ENCODE assay signal across 9 mouse cellular contexts in genomic region chr1:153807390-153807993, GRCm38 (mm10). TPM values are rescaled to one million over a fixed set of nuclear protein-coding genes. Genes with fewer than 3 reads are reported as not detected.
A peak's percentile ranks its signal among the peaks of the same experiment; 100 is the strongest.
DNase-seq lines count a peak whose midpoint lies in the region; ATAC-seq and TF ChIP-seq lines count a peak whose summit lies in the region.
"Had no signal": no experiment of that assay in that cellular context is flagged by ENCODE, and none has a peak within 500 bp of the region (broad histone marks: within the 10 kb centered on the region; RNA-seq: fewer than 3 reads in every experiment).

No protein-coding gene starts in this region.

- TF ChIP-seq EP300 in MEL (IDR thresholded peaks at IDR 0.05; ENCODE audit: low read depth in 1 of 2, low read length in 2 of 2): no peak

- H3K4me1 ChIP-seq in MEL (ENCODE audit: control insufficient read depth in 1 of 2, insufficient read depth in 2 of 2, low read length in 2 of 2): no peaks in the 10 kb centered on the region
- no peaks in the 10 kb centered on the region for H3K4me1 ChIP-seq in liver, embryonic 16.5 days (ENCODE audit: control insufficient read depth, low read depth, low read length)
- H3K4me1 ChIP-seq: limb, embryonic 13.5 days had no signal

- H3K27ac ChIP-seq in MEL (ENCODE audit: control insufficient read depth, low read depth, low read length): no peak overlapping the region
- H3K27ac ChIP-seq in liver, embryonic 16.5 days (ENCODE audit: low read length): no peak overlapping the region
- H3K27ac ChIP-seq: limb, embryonic 13.5 days had no signal

- peak; percentile 54 to 71 (median 62) for TF ChIP-seq CTCF in MEL (IDR thresholded peaks at IDR 0.05 in 2 of 3, conservative IDR thresholded peaks at IDR 0.05 in 1 of 3; ENCODE audit: control insufficient read depth in 1 of 3, insufficient read depth in 1 of 3, low read depth in 2 of 3, low read length in 3 of 3, poor library complexity in 1 of 3, severe bottlenecking in 1 of 3)

- no peak overlapping the region for H3K4me3 ChIP-seq in MEL (ENCODE audit: control insufficient read depth in 1 of 2, insufficient read depth in 1 of 2, low read depth in 2 of 2, low read length in 2 of 2)
- H3K4me3 ChIP-seq in liver, embryonic 16.5 days (ENCODE audit: low read depth, low read length): no peak overlapping the region
- H3K4me3 ChIP-seq: limb, embryonic 13.5 days had no signal

- no peaks in the 10 kb centered on the region for H3K9me3 ChIP-seq in MEL (replicated peaks; ENCODE audit: insufficient read depth, low read length)
- no peaks in the 10 kb centered on the region for H3K9me3 ChIP-seq in liver, embryonic 16.5 days (replicated peaks; ENCODE audit: control insufficient read depth, low read length)
- H3K9me3 ChIP-seq: limb, embryonic 13.5 days had no signal

- peak; percentile 69 for TF ChIP-seq RAD21 in MEL (IDR thresholded peaks at IDR 0.05; ENCODE audit: low read depth, low read length)

- H3K36me3 ChIP-seq in MEL (ENCODE audit: control insufficient read depth in 1 of 2, insufficient read depth in 2 of 2, low read length in 2 of 2): no peaks in the 10 kb centered on the region
- H3K36me3 ChIP-seq in liver, embryonic 16.5 days (ENCODE audit: control insufficient read depth, insufficient read depth): no peaks in the 10 kb centered on the region
- H3K36me3 ChIP-seq: limb, embryonic 13.5 days had no signal

- DNase-seq in CD4-positive helper T cell, adult 2 months (ENCODE audit: low read depth, low spot score): peak; percentile 51
- peak; percentile 55 for DNase-seq in MEL (ENCODE audit: low read depth, low spot score)
- DNase-seq in cerebellum, adult 9-10 months: peak; percentile 34
- DNase-seq in gastrocnemius, postnatal 4 days (ENCODE audit: low spot score in 2 of 2): peak; percentile 43 to 64
- DNase-seq in kidney, postnatal 36 days: peak; percentile 67 to 82
- peak; percentile 59 for DNase-seq in right cerebral cortex, adult 18-20 months
- DNase-seq in urinary bladder, postnatal 4 days (ENCODE audit: low spot score in 2 of 2): peak; percentile 46 to 74

- no peaks in the 10 kb centered on the region for H3K79me2 ChIP-seq in MEL (ENCODE audit: control insufficient read depth, insufficient read depth, low read length, poor library complexity)

- peaks cover 0 to 4% of the 10 kb centered on the region in 2 experiments; a peak in 3 of 4 replicates for H3K27me3 ChIP-seq in MEL (ENCODE audit: control insufficient read depth in 1 of 2, insufficient read depth in 2 of 2, low read length in 2 of 2)
- H3K27me3 ChIP-seq in liver, embryonic 16.5 days (ENCODE audit: control insufficient read depth, insufficient read depth, low read depth, low read length): no peaks in the 10 kb centered on the region
- H3K27me3 ChIP-seq: limb, embryonic 13.5 days had no signal

- H3K4me2 ChIP-seq in liver, embryonic 16.5 days (ENCODE audit: low read depth, low read length): peak overlapping the region; percentile 30
- H3K4me2 ChIP-seq: limb, embryonic 13.5 days had no signal

- ATAC-seq in liver, embryonic 16.5 days (ENCODE audit: low read depth): no peak

- no peak for TF ChIP-seq POLR2A in MEL (IDR thresholded peaks at IDR 0.05; ENCODE audit: control insufficient read depth in 1 of 2, insufficient read depth in 1 of 2, low read depth in 1 of 2, low read length in 2 of 2, poor library complexity in 1 of 2)

- H3K9ac ChIP-seq in MEL (ENCODE audit: control insufficient read depth, low read depth, low read length, poor library complexity, severe bottlenecking): no peak overlapping the region
- H3K9ac ChIP-seq in liver, embryonic 16.5 days (ENCODE audit: low read depth, low read length): no peak overlapping the region
- H3K9ac ChIP-seq: limb, embryonic 13.5 days had no signal

- 27% methylated on average over 13 of the region's 13 CpGs for WGBS in liver, embryonic 16.5 days (ENCODE audit: insufficient replicate concordance)

TF ChIP-seq in MEL, 35 proteins besides CTCF, POLR2A, EP300 and RAD21:
- peak; percentile 65 for TF ChIP-seq SMC3 (IDR thresholded peaks at IDR 0.05; ENCODE audit: low read depth, low read length)
- TF ChIP-seq CHD2 (IDR thresholded peaks at IDR 0.05; ENCODE audit: low read length): no peak
TF ChIP-seq in MEL: peak in this region for 1.

RNA-seq across cellular contexts. Expression of gene Rgsl1, which starts 36.5 kb away (rescaled TPM):
- total RNA-seq in MEL (2012; rRNA removed): not detected in 2 replicates
- not detected for polyA plus RNA-seq in MEL (2012; ENCODE audit: insufficient read depth in 1 of 2, insufficient read length in 2 of 2, low read depth in 1 of 2, low replicate concordance in 2 of 2, missing spikeins in 1 of 2)
- under 1 TPM; 0.13 to 0.27 TPM for total RNA-seq in gastrocnemius, postnatal 4 days (2021)
- 0.04 TPM in 1 of 2 replicates, not detected in the other for polyA plus RNA-seq in liver, embryonic 16.5 days (2015; fragmentation: Nextera tagmentation; extraction: Ambion mirVana)

RNA-seq across cellular contexts. Expression of gene Rnasel, which starts 58.3 kb away (rescaled TPM):
- 5.2 TPM in 2 replicates for total RNA-seq in MEL (2012; rRNA removed)
- 1 to 10 TPM in 1 of 2 experiments, not detected in 1; 8.1 TPM for polyA plus RNA-seq in MEL (2012; ENCODE audit: insufficient read depth in 1 of 2, insufficient read length in 2 of 2, low read depth in 1 of 2, low replicate concordance in 2 of 2, missing spikeins in 1 of 2)
- total RNA-seq in gastrocnemius, postnatal 4 days (2021): 10 to 100 TPM; 15.2 to 15.9 TPM
- 28.9 and 29.1 TPM in 2 replicates for polyA plus RNA-seq in liver, embryonic 16.5 days (2015; fragmentation: Nextera tagmentation; extraction: Ambion mirVana)
